Mouse (Mus musculus) urinary bladder, postnatal 10 days (tissue): ENCODE results near the gene Rarb.

Experiments
- DNase-seq: peaks from one replicate; pipeline ENCODE4 v3.0.0; 2022; ENCODE audit warnings: low spot score

Rarb gene

GRCm38 (mm10) chr14:16735331-16736012, 83.5 kb downstream of the Rarb start:
- no peak for DNase-seq

GRCm38 (mm10) chr14:16733595-16734298, 85.2 kb downstream of the Rarb start:
- no peak for DNase-seq

DNA sequence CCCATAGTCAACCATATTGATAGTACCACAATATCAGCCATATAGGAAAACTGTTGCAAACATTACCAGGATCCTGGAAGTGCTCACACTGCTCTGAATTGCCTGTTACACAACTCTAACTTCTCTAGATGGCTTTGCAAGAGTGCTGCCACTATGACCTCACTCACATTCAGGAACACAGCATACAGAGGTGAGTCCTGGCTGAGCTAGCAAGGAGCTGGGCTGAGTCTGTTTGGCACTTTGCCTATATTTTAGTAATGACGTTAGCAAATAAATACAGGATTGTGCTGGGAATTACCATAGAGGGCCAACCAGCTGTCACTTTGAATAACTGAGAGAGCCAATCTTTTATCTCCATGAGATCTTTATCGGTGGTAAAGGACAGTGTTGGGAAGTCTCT, 86.9 kb downstream of the Rarb start:
- DNase-seq = no peak

GRCm38 (mm10) chr14:16728175-16728838, 90.6 kb downstream of the Rarb start:
- DNase-seq = no peak

DNA sequence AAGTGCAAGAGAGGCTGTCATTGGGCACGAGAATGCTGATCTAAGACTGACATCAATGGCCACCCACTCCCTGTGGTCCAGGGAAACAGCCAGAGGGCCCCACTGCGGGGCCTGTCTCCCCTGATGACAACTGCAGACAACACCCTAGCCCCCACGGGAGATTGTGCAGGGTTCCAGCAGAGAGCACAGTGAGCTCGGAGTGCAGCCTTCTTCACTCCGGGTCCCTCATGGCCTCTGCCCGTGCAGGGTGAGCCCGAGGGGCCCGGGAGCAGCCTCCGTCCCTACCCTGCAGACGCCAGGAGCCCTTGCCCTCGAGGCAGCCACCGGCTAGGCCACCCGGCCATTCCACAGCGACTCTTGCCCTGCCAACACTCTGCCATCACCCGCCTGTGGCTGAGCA, 95.0 kb downstream of the Rarb start:
- no peak for DNase-seq

- DNase-seq = no peak
Observed at GRCm38 (mm10) chr14:16717821-16718220, 101.1 kb downstream of the Rarb start.

- DNase-seq = no peak
Observed at GRCm38 (mm10) chr14:16714344-16714955, 104.5 kb downstream of the Rarb start.

DNA sequence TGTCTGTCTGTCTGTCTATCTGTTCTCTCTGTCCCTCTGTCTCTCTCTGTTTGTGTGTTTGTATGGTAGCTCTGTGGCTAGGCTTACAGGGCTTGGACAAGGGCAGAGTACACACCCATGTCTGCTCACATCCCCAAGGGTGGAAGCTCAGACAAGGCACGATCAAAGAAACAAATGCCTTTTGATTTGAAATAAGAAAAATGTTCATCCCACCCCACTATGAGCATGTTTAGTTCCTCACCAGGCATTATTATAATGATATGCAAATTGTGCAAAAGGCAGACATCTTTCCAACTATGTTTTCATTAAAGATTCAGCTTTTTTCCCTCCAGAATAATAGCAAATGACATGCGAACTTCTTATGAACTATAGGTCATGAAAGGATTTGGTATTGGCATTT, 105.2 kb downstream of the Rarb start:
- DNase-seq = no peak

GRCm38 (mm10) chr14:16699228-16699627, 119.7 kb downstream of the Rarb start:
- DNase-seq = no peak

GRCm38 (mm10) chr14:16695453-16696120, 123.4 kb downstream of the Rarb start:
- DNase-seq = no peak

- DNase-seq = no peak
Observed at GRCm38 (mm10) chr14:16678335-16678734, 140.6 kb downstream of the Rarb start.

GRCm38 (mm10) chr14:16677081-16677480, 141.9 kb downstream of the Rarb start:
- DNase-seq = no peak

GRCm38 (mm10) chr14:16670571-16670970, 148.4 kb downstream of the Rarb start:
- no peak for DNase-seq

DNA sequence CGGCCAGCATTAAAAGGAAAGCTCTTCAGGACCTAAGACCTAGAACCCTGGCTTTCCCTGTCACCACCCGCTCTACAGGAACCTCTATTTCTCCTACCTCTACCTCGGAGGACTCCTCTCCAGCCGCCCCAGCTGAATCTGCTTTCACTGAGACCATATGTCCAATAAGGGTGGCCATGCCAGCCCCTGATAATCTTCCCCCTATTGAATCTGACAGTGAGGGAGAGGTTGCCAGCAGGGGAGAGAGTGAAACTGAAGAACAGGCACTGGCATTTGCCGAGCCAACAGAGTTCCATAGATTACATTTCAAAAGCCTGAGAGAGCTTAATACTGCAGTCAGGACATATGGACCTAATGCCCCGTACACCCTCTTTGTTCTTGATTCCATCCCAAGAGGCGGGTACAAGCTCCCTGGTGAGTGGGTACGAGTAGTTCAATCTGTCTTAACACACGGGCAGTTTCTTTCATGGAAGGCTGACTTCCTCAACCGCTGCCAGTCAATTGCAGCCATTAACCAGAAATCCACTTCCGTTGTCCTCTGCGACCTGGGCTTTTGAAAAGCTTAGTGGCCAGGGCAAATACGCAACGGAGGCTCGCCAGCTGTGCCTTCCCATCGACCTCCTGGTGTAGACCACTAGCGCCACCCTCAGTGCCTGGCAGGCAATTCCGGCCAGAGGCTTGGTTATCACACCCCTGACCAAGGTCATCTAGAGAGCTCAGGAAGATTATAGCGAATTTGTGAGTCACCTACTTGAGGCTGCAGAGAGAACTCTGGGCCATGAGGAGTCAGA, 179.6 kb downstream of the Rarb start:
- no peak for DNase-seq

DNA sequence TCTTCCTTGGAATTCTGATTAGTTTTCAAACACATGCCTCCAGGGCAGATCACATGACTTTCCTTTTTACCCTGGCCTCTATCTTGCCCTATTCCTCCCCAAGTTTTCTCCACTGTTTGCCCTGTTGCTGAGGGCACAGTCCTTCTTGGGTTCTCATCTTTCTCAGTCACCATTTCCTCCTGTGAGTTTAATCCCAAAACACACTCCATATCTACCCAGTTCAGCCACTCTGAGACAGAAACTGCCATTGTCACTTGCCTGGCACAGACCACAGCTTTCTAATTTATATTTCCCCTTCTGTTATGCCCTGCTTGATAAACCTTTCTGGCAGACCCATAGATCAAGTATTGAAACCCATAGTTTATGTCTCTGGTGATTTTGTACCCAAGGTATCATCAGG, 205.0 kb downstream of the Rarb start:
- DNase-seq = no peak

DNA sequence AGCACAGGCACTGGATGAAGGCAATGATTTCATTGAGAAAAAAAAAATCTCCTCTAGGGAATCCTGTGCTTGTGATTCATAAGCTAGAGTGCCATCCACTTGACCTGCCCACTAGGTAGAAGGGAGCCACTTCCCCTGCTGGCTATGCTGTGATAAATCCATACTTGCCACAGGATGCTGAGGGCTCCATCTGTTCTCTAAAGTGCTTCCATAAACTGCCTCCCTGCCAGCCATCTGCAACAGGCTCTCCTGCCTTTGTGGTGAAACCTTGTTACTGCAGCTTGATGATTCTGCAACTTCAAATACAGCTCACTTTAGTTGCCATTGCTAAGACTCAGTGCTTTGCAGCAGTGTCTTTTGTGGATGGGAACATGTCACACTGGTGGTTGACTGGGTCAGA, 213.5 kb downstream of the Rarb start:
- no peak for DNase-seq

GRCm38 (mm10) chr14:16604469-16605064, 214.4 kb downstream of the Rarb start:
- DNase-seq = no peak

GRCm38 (mm10) chr14:16603040-16603590, 215.8 kb downstream of the Rarb start:
- no peak for DNase-seq

- DNase-seq = no peak
Observed at GRCm38 (mm10) chr14:16599224-16599623, 219.7 kb downstream of the Rarb start.

- DNase-seq = no peak
Observed at GRCm38 (mm10) chr14:16598074-16598501, 220.9 kb downstream of the Rarb start.

DNA sequence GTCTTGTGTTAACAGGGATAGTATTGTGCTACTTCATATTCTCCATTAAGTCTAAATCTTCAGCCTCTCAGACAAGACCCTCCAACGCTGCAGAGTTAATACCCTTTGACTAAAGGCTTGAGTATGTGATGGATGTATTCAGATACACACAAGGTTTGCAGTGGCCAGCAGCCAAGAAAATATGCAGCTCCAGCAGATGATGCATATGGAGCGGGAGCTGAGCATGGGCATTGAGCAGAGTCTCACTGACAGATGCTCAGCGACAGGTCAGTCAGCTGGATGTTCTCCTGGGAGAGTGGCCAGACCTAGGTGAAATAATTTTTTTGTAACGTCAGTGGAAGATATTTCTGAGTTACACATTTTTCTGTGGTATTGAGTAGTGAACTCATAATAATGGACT, 229.8 kb downstream of the Rarb start:
- DNase-seq = no peak
